In genomic region chr5:24657113-24657512, GRCm38 (mm10) we compare ENCODE assay signal across 11 mouse cellular contexts. TPM values are rescaled to one million over a fixed set of nuclear protein-coding genes. Genes with fewer than 3 reads are reported as not detected.
A peak's percentile ranks its signal among the peaks of the same experiment; 100 is the strongest.
DNase-seq lines count a peak whose midpoint lies in the region; ATAC-seq and TF ChIP-seq lines count a peak whose summit lies in the region.
"Had no signal": no experiment of that assay in that cellular context is flagged by ENCODE, and none has a peak within 500 bp of the region (broad histone marks: within the 10 kb centered on the region; RNA-seq: fewer than 3 reads in every experiment).

No protein-coding gene starts in this region.

- no peak overlapping the region for H3K27ac ChIP-seq in midbrain, postnatal 0 days (ENCODE audit: low read depth, low read length)
- no peak overlapping the region for H3K27ac ChIP-seq in midbrain, embryonic 15.5 days
- H3K27ac ChIP-seq: kidney, postnatal 0 days; liver, embryonic 15.5 days had no signal

- no peaks in the 10 kb centered on the region for H3K4me1 ChIP-seq in midbrain, postnatal 0 days (ENCODE audit: insufficient read depth, low read length)
- peaks cover 2% of the 10 kb centered on the region; the same call in 1 of the 2 replicates for H3K4me1 ChIP-seq in midbrain, embryonic 15.5 days

- H3K9ac ChIP-seq in midbrain, postnatal 0 days (replicated peaks; ENCODE audit: low read length, poor library complexity, severe bottlenecking): no peak overlapping the region
- H3K9ac ChIP-seq in midbrain, embryonic 15.5 days: no peak overlapping the region
- H3K9ac ChIP-seq: liver, embryonic 15.5 days had no signal

- H3K4me3 ChIP-seq in midbrain, postnatal 0 days (ENCODE audit: low read depth, low read length): no peak overlapping the region
- no peak overlapping the region for H3K4me3 ChIP-seq in midbrain, embryonic 15.5 days
- H3K4me3 ChIP-seq: liver, embryonic 15.5 days had no signal

- peak; percentile 23 to 30 for DNase-seq in heart, postnatal 10 days
- DNase-seq in heart, postnatal 25 days (ENCODE audit: low spot score): no peak
- peak; percentile 71 for DNase-seq in midbrain, postnatal 0 days (ENCODE audit: low spot score)
- DNase-seq in cerebellum, postnatal 25 days: peak; percentile 63 to 75
- peak; percentile 32 for DNase-seq in retina, embryonic 14.5 days (ENCODE audit: low spot score)
- DNase-seq in kidney, adult 18-20 months: no peak
- DNase-seq in neural tube, embryonic 10.5 days (ENCODE audit: extremely low spot score, low spot score): no peak

- 37% methylated on average over 2 of the region's 2 CpGs for WGBS in midbrain, postnatal 0 days
- WGBS in midbrain, embryonic 15.5 days: 37% methylated on average over 2 of the region's 2 CpGs

- ATAC-seq in midbrain, postnatal 0 days (ENCODE audit: low FRiP score): no peak
- no peak for ATAC-seq in midbrain, embryonic 15.5 days (replicated peaks)
- ATAC-seq: activated CD4-positive, CD25-positive, alpha-beta regulatory T cell, adult 4 months had no signal

- no peaks in the 10 kb centered on the region for H3K9me3 ChIP-seq in midbrain, postnatal 0 days (ENCODE audit: low read length)
- H3K9me3 ChIP-seq in midbrain, embryonic 15.5 days: no peaks in the 10 kb centered on the region
- H3K9me3 ChIP-seq: liver, embryonic 15.5 days had no signal

- no peaks in the 10 kb centered on the region for H3K36me3 ChIP-seq in midbrain, postnatal 0 days (ENCODE audit: insufficient read depth, low read length)
- H3K36me3 ChIP-seq in midbrain, embryonic 15.5 days (replicated peaks): no peaks in the 10 kb centered on the region
- H3K36me3 ChIP-seq: liver, embryonic 15.5 days had no signal

- no peaks in the 10 kb centered on the region for H3K27me3 ChIP-seq in midbrain, postnatal 0 days (ENCODE audit: insufficient read depth, low read length)
- H3K27me3 ChIP-seq in midbrain, embryonic 15.5 days (replicated peaks): no peaks in the 10 kb centered on the region

- H3K4me2 ChIP-seq in midbrain, postnatal 0 days (ENCODE audit: low read depth, low read length, poor library complexity, severe bottlenecking): no peak overlapping the region
- no peak overlapping the region for H3K4me2 ChIP-seq in midbrain, embryonic 15.5 days
- H3K4me2 ChIP-seq: liver, embryonic 15.5 days had no signal

- TF ChIP-seq CTCF in midbrain, postnatal 0 days (IDR thresholded peaks at IDR 0.05): no peak

- intact Hi-C loops in heart, postnatal 10 days (cut with DNase I): no loop called here
- intact Hi-C loops in heart, postnatal 25 days (cut with DNase I): no loop called here

RNA-seq across cellular contexts. Expression of gene Nub1, which starts 28.2 kb away (rescaled TPM):
- total RNA-seq in heart, postnatal 10 days (2021): 10 to 100 TPM; 29.3 to 31.6 TPM
- total RNA-seq in heart, postnatal 25 days (2021): 10 to 100 TPM; 30.0 to 33.6 TPM
- 44.9 and 45.3 TPM in 2 replicates for total RNA-seq in midbrain, postnatal 0 days (2014; rRNA removed)
- 45.1 and 45.9 TPM in 2 replicates for polyA plus RNA-seq in midbrain, postnatal 0 days (2015; fragmentation: Nextera tagmentation; extraction: Ambion mirVana)
- polyA plus RNA-seq in midbrain, embryonic 15.5 days (2015; fragmentation: Nextera tagmentation; extraction: Ambion mirVana): 47.5 and 48.7 TPM in 2 replicates

RNA-seq across cellular contexts. Expression of gene Smarcd3, which starts 32.9 kb away (rescaled TPM):
- 10 to 100 TPM; 61.4 to 67.8 TPM for total RNA-seq in heart, postnatal 10 days (2021)
- 10 to 100 TPM; 69.0 to 69.3 TPM for total RNA-seq in heart, postnatal 25 days (2021)
- total RNA-seq in midbrain, postnatal 0 days (2014; rRNA removed): 279 and 347 TPM in 2 replicates
- polyA plus RNA-seq in midbrain, postnatal 0 days (2015; fragmentation: Nextera tagmentation; extraction: Ambion mirVana): 187 and 189 TPM in 2 replicates
- 182 and 186 TPM in 2 replicates for polyA plus RNA-seq in midbrain, embryonic 15.5 days (2015; fragmentation: Nextera tagmentation; extraction: Ambion mirVana)

Comparison
In these comparisons a context has a peak if more than half of its experiments do, and no peak if none do; other contexts are left out.
1. DNase-seq: peak in heart, postnatal 10 days (2 of 2), midbrain, postnatal 0 days (single experiment), cerebellum, postnatal 25 days (2 of 2) and retina, embryonic 14.5 days (single experiment); none in heart, postnatal 25 days (single experiment), kidney, adult 18-20 months (single experiment) and neural tube, embryonic 10.5 days (single experiment).